In the genomic region with DNA sequence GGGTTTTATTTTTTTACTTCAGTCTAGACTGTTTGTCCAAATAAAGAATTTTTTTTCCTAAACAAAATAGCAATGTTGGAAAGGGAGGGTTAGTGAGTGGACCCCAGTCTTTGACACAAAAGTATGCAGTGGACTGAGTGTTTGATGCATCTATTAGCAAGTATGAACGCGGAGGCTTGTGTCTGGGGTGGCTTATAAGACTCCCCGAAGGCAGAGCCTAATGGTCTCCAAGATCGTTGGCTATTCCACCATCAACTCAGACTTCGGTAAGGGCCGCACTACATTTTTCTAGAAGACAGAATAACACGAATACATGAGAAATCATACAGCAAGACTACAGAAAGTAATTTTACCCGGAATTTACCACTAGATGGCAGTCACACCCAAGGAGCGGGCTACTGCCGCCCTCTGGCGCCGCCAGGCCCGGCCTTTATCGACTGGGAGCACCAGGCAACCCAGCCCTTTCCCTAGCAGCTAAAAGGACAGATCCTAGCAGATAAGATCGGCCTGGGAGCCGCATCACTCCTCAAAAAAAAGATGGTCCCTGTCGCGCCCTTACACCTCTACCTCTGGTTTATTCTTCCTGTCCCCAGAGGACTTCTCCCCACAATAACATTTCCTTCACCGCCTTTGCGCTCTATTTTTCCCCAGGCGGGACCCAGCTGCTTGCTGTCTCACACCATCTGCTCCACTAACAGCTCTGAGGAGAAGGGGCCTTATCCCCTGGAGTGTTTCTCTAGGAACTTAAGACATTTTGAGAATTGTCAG, we compare ENCODE assay signal across 8 mouse cellular contexts. TPM values are rescaled to one million over a fixed set of nuclear protein-coding genes. Genes with fewer than 3 reads are reported as not detected.
DNase-seq lines count a peak whose midpoint lies in the region; ATAC-seq and TF ChIP-seq lines count a peak whose summit lies in the region.

No protein-coding gene starts in this region.

- peak; percentile 80 for DNase-seq in MEL (ENCODE audit: low read depth, low spot score)
- peak; percentile 75 for DNase-seq in cerebellum, adult 11 months
- peak; percentile 66 to 74 for DNase-seq in heart, postnatal 36 days
- DNase-seq in layer of hippocampus, adult 2 months (ENCODE audit: low spot score in 2 of 2), result peak; percentile 72 to 84
- peak; percentile 51 for DNase-seq in lung, adult 2 months
- DNase-seq in ovary, postnatal 14 days (ENCODE audit: low spot score), result peak; percentile 71
- peak; percentile 32 for DNase-seq in thymus, postnatal 36 days

- intact Hi-C loops in heart, postnatal 36 days (cut with DNase I), result loop anchor here (1.0 to 2.0 kb wide), 3 partner anchors 80 to 179 kb away; no protein-coding TSS in a partner anchor

- no peak overlapping the region for H3K27ac ChIP-seq in MEL (ENCODE audit: control insufficient read depth, low read depth, low read length)
- H3K27ac ChIP-seq in forebrain, embryonic 16.5 days (ENCODE audit: low read length), result peak overlapping the region; percentile 62
- peak overlapping the region; percentile 74 for H3K27ac ChIP-seq in layer of hippocampus, adult 2 months

- no peak overlapping the region for H3K9ac ChIP-seq in MEL (ENCODE audit: control insufficient read depth, low read depth, low read length, poor library complexity, severe bottlenecking)
- peak overlapping the region; percentile 28; the same call in 1 of the 2 replicates for H3K9ac ChIP-seq in forebrain, embryonic 16.5 days (replicated peaks; ENCODE audit: low read depth, low read length)

- H3K4me1 ChIP-seq in MEL (ENCODE audit: control insufficient read depth in 1 of 2, insufficient read depth in 2 of 2, low read length in 2 of 2), result peaks cover 0 to 2% of the 10 kb centered on the region in 2 experiments; a peak in 1 of 4 replicates
- peaks cover 8% of the 10 kb centered on the region for H3K4me1 ChIP-seq in forebrain, embryonic 16.5 days (replicated peaks; ENCODE audit: control insufficient read depth, insufficient read depth, low read length)
- no peaks in the 10 kb centered on the region for H3K4me1 ChIP-seq in lung, adult 2 months (ENCODE audit: control insufficient read depth, insufficient read depth, low read length)

- TF ChIP-seq CTCF in MEL (IDR thresholded peaks at IDR 0.05 in 2 of 3, conservative IDR thresholded peaks at IDR 0.05 in 1 of 3; ENCODE audit: control insufficient read depth in 1 of 3, insufficient read depth in 1 of 3, low read depth in 2 of 3, low read length in 3 of 3, poor library complexity in 1 of 3, severe bottlenecking in 1 of 3), result peak; percentile 69 to 100 (median 94)
- peak; percentile 97 for TF ChIP-seq CTCF in layer of hippocampus, adult 2 months (conservative IDR thresholded peaks at IDR 0.05)
- peak; percentile 65 for TF ChIP-seq CTCF in lung, adult 2 months (IDR thresholded peaks at IDR 0.05; ENCODE audit: insufficient read depth, low read length)

- WGBS in forebrain, embryonic 16.5 days, result 11% methylated on average over 21 of the region's 21 CpGs
- WGBS in lung, adult 2 months, result 17% methylated on average over 21 of the region's 21 CpGs

- H3K27me3 ChIP-seq in MEL (ENCODE audit: control insufficient read depth in 1 of 2, insufficient read depth in 2 of 2, low read length in 2 of 2), result peaks cover 2% of the 10 kb centered on the region in 2 experiments; a peak in 3 of 4 replicates
- H3K27me3 ChIP-seq in forebrain, embryonic 16.5 days (replicated peaks; ENCODE audit: control insufficient read depth, insufficient read depth, low read length), result 0 out of 2 replicates have a peak, but pooled peaks cover 2% of the 10 kb centered on the region

- no peaks in the 10 kb centered on the region for H3K79me2 ChIP-seq in MEL (ENCODE audit: control insufficient read depth, insufficient read depth, low read length, poor library complexity)

- no peak for TF ChIP-seq EP300 in MEL (IDR thresholded peaks at IDR 0.05; ENCODE audit: low read depth in 1 of 2, low read length in 2 of 2)

- ATAC-seq in forebrain, embryonic 16.5 days, result peak; percentile 92

- peak overlapping the region; percentile 36 for H3K4me2 ChIP-seq in forebrain, embryonic 16.5 days (ENCODE audit: low read length)

- no peaks in the 10 kb centered on the region for H3K36me3 ChIP-seq in MEL (ENCODE audit: control insufficient read depth in 1 of 2, insufficient read depth in 2 of 2, low read length in 2 of 2)
- H3K36me3 ChIP-seq in forebrain, embryonic 16.5 days (ENCODE audit: control insufficient read depth, insufficient read depth), result no peaks in the 10 kb centered on the region

- H3K4me3 ChIP-seq in MEL (ENCODE audit: control insufficient read depth in 1 of 2, insufficient read depth in 1 of 2, low read depth in 2 of 2, low read length in 2 of 2), result no peak overlapping the region
- no peak overlapping the region for H3K4me3 ChIP-seq in forebrain, embryonic 16.5 days (replicated peaks; ENCODE audit: low read length)
- peak overlapping the region; percentile 33; the same call in 1 of the 2 replicates for H3K4me3 ChIP-seq in layer of hippocampus, adult 2 months
- no peak overlapping the region for H3K4me3 ChIP-seq in lung, adult 2 months (replicated peaks; ENCODE audit: extremely low read depth, low read depth, low read length)

- peak; percentile 93 for TF ChIP-seq RAD21 in MEL (IDR thresholded peaks at IDR 0.05; ENCODE audit: low read depth, low read length)

- H3K9me3 ChIP-seq in MEL (replicated peaks; ENCODE audit: insufficient read depth, low read length), result no peaks in the 10 kb centered on the region
- H3K9me3 ChIP-seq in forebrain, embryonic 16.5 days (ENCODE audit: control insufficient read depth, low read length), result no peaks in the 10 kb centered on the region

- TF ChIP-seq POLR2A in MEL (IDR thresholded peaks at IDR 0.05; ENCODE audit: control insufficient read depth in 1 of 2, insufficient read depth in 1 of 2, low read depth in 1 of 2, low read length in 2 of 2, poor library complexity in 1 of 2), result no peak
- no peak for TF ChIP-seq POLR2A in lung, adult 2 months (IDR thresholded peaks at IDR 0.05; ENCODE audit: borderline replicate concordance, extremely low read depth, low read depth, low read length)

TF ChIP-seq in MEL, 35 proteins besides CTCF, POLR2A, EP300 and RAD21:
- TF ChIP-seq SMC3 (IDR thresholded peaks at IDR 0.05; ENCODE audit: low read depth, low read length), result peak; percentile 83
- TF ChIP-seq RCOR1 (IDR thresholded peaks at IDR 0.05; ENCODE audit: low read depth, low read length), result 0 out of 2 replicates have a peak, but pooled peaks have one; percentile 6
- TF ChIP-seq TCF12 (IDR thresholded peaks at IDR 0.05; ENCODE audit: low read depth, low read length), result no peak
- no peak for TF ChIP-seq CHD2 (IDR thresholded peaks at IDR 0.05; ENCODE audit: low read length)
- TF ChIP-seq GATA1 (IDR thresholded peaks at IDR 0.05; ENCODE audit: low read depth, low read length), result 0 out of 2 replicates have a peak, but pooled peaks have one; percentile 8
- TF ChIP-seq ELF1 (IDR thresholded peaks at IDR 0.05; ENCODE audit: low read depth, low read length), result 0 out of 2 replicates have a peak, but pooled peaks have one; percentile 16
- peak; percentile 73 for TF ChIP-seq ZC3H11A (IDR thresholded peaks at IDR 0.05; ENCODE audit: low read depth, low read length)
TF ChIP-seq in MEL: peak in this region for 5.

RNA-seq across cellular contexts. Expression of a gene that starts 6.0 kb away (rescaled TPM):
- not detected in 2 replicates for total RNA-seq in MEL (2012; rRNA removed)
- polyA plus RNA-seq in MEL (2012; ENCODE audit: insufficient read depth in 1 of 2, insufficient read length in 2 of 2, low read depth in 1 of 2, low replicate concordance in 2 of 2, missing spikeins in 1 of 2), result not detected
- polyA plus RNA-seq in forebrain, embryonic 16.5 days (2015; fragmentation: Nextera tagmentation; extraction: Ambion mirVana), result 0.15 and 0.36 TPM in 2 replicates
- 10 to 100 TPM in 1 of 2 experiments, 1 to 10 TPM in 1; 4.6 to 13.9 TPM for total RNA-seq in heart, postnatal 36 days (2021)
- total RNA-seq in layer of hippocampus, adult 2 months (2021), result 1 to 10 TPM; 1.4 to 1.9 TPM
- 0.07 and 0.10 TPM in 2 replicates for polyA plus RNA-seq in lung, adult 2 months (2012; rRNA removed)

RNA-seq across cellular contexts. Expression of a gene that starts 50.6 kb away (rescaled TPM):
- not detected in 2 replicates for total RNA-seq in MEL (2012; rRNA removed)
- polyA plus RNA-seq in MEL (2012; ENCODE audit: insufficient read depth in 1 of 2, insufficient read length in 2 of 2, low read depth in 1 of 2, low replicate concordance in 2 of 2, missing spikeins in 1 of 2), result not detected
- not detected in 2 replicates for polyA plus RNA-seq in forebrain, embryonic 16.5 days (2015; fragmentation: Nextera tagmentation; extraction: Ambion mirVana)
- not detected for total RNA-seq in heart, postnatal 36 days (2021)
- not detected for total RNA-seq in layer of hippocampus, adult 2 months (2021)
- 0.14 and 0.27 TPM in 2 replicates for polyA plus RNA-seq in lung, adult 2 months (2012; rRNA removed)
